Mouse (Mus musculus): ENCODE data around the gene Anks6.

Gene Anks6

DNA sequence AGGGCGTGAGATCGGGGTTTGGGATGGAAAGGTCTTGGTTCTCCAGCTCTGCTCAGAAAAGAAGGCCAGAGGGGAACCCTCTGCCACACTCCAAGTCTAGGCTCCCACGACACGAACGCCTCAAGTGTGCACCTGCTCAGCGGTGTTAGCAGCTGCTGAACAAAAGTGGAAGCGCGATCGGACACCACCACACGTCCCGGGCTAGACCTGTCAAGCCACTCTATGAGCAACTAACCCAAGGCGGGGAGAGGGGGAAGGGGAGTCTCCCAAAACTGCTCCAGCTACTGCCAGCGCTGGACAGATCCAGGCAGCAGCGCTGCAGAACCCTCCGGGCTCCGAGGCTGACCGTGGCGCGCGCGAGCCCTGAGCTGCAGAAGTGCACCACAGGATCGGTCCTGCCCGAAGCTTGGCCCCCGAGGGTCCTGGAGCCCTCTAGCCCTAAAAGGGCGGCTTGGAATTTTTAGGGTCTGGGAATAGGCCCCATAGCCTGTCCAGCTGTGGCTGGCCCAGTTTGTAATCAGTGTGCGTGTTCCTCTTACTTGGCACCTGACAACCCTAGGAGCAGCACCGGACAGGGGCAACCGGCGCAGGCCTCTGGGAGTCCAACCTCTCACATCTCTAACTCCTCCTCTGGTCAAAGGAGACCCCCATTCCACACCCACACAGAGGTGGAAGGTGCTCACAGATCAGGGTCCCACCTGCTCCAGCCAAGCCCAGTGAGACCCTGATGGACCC, 66.8 kb downstream of the Anks6 start:
- 2% methylated on average over 29 of the region's 29 CpGs for WGBS

DNA sequence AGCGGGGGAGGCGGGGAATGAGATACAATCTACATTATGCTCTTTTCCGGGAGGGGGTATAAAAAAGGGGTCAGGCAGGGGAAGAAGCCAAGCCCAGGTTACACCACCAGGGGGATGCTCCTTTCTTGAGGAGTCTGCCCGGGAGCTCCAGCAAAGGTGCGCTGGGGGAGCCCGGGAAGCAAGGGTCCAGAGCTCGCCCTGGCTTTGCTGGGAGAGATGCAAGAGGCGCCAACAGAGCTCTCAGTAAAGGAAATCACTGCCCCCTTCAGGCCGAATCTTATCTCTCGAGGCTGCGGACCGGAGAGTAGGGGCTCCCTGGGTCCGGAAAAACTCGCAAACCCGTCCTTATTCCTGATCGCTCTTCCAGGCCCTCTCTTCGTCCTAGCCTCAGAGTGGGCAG, 67.4 kb downstream of the Anks6 start:
- WGBS = 3% methylated on average over 17 of the region's 17 CpGs

DNA sequence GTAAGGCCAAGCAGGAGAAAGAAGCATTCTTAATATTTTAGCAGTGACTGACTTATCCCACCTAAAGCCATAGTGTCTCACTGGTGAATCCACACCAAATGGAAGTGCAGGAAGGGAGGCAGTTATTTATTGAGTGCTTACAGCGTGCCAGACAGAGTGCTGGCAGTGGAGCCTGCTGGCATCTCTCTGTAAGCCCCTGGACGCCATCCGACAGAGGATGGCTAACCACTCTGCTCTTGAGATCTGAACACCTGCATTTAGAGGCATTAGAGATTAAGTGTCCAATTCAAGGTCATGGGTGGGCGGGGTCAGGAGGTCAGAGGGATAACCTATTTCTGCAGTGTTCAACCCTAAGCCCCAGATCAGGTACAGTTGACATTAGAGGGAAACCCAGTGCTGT, 68.4 kb downstream of the Anks6 start:
- 44% methylated on average over 4 of the region's 4 CpGs for whole genome bisulfite sequencing

DNA sequence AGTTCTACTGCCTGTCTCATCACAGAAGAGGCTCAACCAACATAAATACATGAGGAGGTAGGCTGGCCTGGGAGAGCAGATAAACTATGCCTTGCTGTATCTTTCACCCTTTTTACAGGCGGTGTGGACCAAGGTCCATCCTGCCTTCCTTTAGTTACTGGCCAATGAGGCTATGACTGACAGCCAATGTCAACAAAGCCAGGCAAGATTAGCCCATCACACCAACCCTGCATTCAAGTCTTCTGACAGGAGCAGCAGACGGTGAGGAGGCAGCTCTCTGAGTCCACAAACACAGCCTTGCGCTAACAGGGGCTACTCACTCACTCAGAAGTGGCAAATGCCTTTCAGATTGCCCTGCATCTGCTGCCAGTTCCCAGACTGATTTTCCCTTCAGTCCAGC, 69.0 kb downstream of the Anks6 start:
- WGBS = 47% methylated on average over 3 of the region's 3 CpGs

DNA sequence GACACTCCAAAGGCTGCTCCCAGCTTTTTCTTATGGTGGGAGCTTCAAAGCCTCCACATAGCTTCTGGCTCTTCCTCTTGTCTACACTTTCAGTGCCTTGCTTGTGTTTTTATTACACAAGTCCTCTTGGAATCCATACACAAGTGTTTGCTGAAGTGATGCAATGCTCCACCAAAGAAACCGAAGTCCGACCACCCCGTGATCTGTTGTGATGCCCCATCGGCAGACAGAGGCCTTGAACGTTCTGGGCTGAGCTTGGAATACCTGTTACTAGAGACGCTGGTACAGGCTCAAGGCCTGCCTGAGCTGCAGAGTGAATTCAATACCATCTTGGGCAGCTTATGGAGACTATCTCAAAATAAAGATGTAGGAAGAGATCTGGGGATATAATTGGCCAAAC, 69.4 kb downstream of the Anks6 start:
- 83% methylated on average over 6 of the region's 6 CpGs for WGBS

DNA sequence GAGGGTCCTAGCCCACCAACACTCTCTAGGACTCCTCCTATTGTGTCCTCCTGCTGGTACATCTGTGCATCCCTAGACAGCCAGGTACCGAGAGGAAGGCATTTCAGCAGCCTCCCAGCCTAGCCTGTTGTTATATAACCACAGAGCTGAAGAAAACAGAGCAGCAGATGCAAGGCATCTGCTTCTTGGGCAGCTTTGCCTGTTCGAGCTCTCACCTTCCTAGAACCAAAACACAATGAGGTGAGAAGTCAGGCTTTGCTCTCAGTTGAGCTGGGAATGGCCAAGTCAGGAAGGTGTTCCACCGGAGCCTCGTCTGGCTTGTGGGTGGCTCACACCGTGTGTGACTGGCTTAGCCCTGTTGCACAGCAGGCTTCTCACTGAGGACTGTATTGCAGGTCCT, 74.3 kb downstream of the Anks6 start:
- 32% methylated on average over 5 of the region's 5 CpGs for WGBS

DNA sequence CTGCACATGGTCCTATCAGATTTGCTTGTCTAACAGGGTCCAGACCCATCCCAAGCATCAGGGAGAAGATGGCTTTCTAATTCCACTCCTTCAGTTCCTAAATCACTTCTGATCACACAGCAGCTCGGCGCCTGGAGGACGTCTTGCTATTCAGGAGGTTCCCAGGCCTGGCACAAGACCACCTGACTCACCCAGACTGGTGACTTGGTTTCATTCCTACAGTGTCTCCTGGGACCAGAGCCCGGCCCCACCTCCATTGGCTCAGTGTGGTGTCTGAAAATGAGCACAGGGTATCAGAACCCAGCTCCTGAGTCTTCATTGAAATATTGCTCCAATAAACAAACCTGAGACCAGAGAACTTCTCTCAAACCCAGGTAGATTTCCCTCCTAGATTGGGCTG, 75.1 kb downstream of the Anks6 start:
- 47% methylated on average over 4 of the region's 4 CpGs for WGBS

DNA sequence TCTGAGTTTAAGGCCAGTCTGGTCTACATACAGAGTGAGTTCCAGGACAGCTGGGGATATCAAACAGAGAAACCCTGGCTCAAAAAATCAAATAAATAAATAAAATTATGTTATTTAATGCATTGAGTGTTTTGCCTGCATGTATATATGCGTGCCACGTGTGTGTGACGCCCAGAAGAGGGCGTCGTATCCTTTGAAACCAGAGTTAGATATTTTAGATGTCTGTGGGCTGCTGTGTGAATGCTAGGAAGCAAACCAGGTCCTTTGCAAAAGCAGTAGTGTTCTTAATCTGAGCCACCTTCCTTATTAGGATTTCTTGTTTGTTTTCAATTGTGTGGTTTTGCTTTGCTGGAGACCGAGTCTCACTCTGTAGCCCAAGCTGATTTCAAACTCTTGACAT, 78.9 kb downstream of the Anks6 start:
- WGBS = 40% methylated on average over 6 of the region's 6 CpGs

DNA sequence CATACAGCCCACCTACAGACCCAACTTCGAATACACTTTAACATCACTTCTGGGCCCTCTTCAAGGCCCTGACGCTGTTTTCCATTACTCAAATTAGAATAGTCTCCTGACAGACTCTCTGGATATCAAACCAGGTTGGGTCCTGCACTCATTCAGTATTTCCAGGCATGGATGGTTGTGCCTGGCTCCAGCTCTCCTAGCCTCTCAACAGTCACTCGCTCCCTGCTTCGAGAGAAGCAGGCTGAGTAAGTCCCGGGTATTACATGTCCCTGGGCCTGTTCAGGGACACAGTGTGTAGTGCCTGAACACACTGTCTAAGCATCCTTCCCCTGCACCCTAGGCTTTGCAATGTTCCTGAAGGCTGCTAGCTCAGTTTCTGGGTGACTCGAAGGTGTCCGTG, 80.1 kb downstream of the Anks6 start:
- 69% methylated on average over 7 of the region's 7 CpGs for WGBS

DNA sequence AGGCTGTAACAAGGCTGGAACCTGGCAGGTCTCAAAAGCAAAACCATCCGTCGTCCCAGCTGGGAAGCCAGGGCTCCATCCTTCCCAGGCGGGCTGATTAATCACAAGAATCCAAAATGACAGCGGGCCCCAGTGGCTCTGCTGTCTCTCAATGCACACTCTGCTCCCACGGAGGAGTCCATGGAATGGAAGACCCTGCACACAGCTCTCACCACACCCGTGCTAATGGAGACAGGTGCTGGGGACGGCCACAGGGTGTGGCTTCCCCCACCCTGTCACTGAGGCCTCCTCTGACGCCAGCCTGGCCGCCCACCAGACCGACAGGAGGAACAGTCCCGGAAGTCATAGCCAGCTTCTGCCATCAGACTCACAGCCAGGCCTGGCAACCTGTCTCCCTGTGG, 80.6 kb downstream of the Anks6 start:
- whole genome bisulfite sequencing = 49% methylated on average over 11 of the region's 11 CpGs

DNA sequence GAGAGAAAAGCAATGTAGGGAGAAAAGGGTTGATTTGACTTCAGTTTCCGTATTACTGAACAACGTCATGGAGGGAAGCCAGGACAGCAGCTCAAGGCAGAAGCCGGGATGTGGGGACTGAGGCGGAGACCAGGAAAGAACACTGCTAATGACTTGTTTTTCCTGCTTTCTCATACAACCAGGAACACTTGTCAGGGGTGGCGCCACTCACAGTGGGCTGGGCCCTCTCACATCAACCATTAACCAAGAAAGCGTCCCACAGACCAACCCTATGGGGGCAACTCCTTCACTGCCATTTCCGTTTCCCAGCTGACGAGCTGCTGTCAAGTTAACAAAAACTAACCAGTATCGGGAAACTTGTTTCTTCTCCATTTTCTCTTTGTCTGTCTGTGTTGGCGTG, 83.9 kb downstream of the Anks6 start:
- WGBS = 57% methylated on average over 10 of the region's 10 CpGs

DNA sequence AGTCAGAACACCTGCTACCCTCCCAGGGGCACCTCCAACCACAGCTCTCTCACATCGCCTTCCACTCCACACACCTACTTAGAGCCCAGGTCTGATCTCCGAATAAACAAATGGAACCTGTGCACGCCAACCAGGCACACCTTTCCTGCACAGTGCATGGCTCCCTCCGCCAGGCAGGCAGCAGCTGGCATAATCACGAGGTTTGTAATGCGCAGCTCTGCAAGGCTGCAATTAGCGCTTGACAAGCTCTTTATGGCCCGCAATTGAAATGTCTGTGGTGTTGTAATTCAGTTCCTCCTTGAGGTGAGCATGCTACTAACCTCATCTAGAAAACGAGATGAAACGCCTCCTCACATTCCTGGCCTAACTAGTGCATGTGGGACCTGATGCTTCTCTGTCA, 89.2 kb downstream of the Anks6 start:
- WGBS = 73% methylated on average over 10 of the region's 10 CpGs
